Mouse (Mus musculus) gastrocnemius, adult 2 months (tissue): ENCODE data around the gene Usp54. TPM values are rescaled to one million over a fixed set of nuclear protein-coding genes. Genes with fewer than 3 reads are reported as not detected.

Experiments used
- DNase-seq: peaks from one replicate; pipeline ENCODE4 v3.0.0; 2022
- H3K27ac ChIP-seq: fragments of 200-600 bp; 2 replicates; pipeline ENCODE4 v1.8.1; 2022; ENCODE audit warnings: mild to moderate bottlenecking
- H3K4me3 ChIP-seq: fragments of 200-600 bp; 2 replicates; pipeline ENCODE4 v1.8.1; 2022; ENCODE audit warnings: mild to moderate bottlenecking, moderate library complexity
- CTCF ChIP-seq: fragments of 200-600 bp; IDR thresholded peaks from 2 replicates; pipeline ENCODE4 v1.8.1; 2022; ENCODE audit warnings: antibody characterized with exemption, mild to moderate bottlenecking, moderate library complexity
- intact Hi-C: fragments of 180-260 bp; cut with DNase I; formaldehyde crosslinking; loops from one replicate; pipeline ENCODE4 v1.15.1; 2025
- total RNA-seq, 2 experiments: library from RNA; stranded (reverse); gene quantifications; 2 replicates each; pipeline ENCODE4 v1.2.3; 2021

Usp54 gene
- total RNA-seq, 2 experiments from 2014 or later: 4.9 to 6.3 TPM

- peak overlapping the region; percentile 94 for H3K27ac ChIP-seq
- peak overlapping the region; percentile 79 for H3K4me3 ChIP-seq
- intact Hi-C loops: no loop called here
- TF ChIP-seq CTCF: no peak
- DNase-seq: no peak
Measured at GRCm38 (mm10) chr14:20663601-20664000, 22.7 kb upstream of the Usp54 start.

DNA sequence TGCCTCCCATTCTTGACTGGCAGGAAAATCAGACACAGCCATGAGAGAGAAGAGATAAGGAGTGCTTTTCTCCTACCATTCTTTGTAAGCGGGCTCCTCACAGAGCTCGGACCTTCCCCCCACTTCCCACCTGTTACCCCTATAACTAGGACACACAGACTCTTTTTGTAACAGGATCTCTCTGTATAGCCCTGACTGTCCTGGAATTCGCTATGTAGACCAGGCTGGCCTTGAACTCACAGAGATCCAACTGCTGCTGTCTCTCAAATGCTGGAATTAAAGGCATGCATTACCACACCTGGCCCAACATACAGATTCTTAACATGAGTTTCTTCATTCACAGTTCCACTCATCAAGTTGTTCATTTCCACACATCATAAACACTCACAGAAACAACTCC is 21.9 kb upstream of the Usp54 start:
- Histone ChIP-seq H3K27ac (peak overlapping the region; percentile 94), H3K4me3 (peak overlapping the region; percentile 79)
- DNase-seq: no peak
- TF ChIP-seq CTCF: no peak
- intact Hi-C loops: no loop called here

DNA sequence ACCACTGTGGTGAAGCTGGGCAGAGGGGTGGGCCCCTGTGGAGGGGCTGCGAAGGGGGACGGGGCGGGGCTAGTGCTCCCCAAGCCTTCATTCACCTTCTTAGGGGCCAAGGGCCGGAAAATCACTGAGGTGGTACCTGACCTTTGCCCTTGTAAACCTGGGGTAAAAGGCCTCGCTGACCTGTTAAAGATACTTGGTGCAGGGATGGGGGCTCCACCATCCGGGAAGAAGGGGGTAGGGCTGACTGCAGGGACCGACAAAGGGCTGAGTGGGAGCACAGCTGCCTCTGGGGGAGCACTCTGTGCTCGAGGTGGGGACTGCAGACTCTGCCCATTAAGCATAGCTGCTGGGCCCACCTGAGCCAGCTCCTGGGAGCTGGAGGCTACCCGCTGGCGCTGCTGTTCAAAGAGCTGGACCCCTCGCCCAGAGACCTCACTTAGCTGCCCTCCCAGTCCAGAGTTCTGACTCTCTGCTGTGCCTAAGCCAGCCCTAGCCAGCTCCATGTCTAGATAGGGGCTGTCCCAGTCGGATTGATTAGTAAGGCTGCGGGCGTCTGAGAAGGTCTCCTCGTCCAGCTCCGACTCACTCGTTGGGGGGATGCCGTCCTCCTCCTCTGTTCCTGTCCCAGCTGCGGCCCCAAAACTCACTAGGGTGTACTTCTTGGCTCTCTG is 20.9 kb upstream of the Usp54 start:
- peak overlapping the region; percentile 94 for H3K27ac ChIP-seq
- H3K4me3 ChIP-seq: peak overlapping the region; percentile 79
- DNase-seq: peak; percentile 53
- no peak for TF ChIP-seq CTCF
- intact Hi-C loops: no loop called here

GRCm38 (mm10) chr14:20660827-20661660 is 20.2 kb upstream of the Usp54 start:
- peak overlapping the region; percentile 94 for H3K27ac ChIP-seq
- peak; percentile 86 for TF ChIP-seq CTCF
- intact Hi-C loops: no loop called here
- peak; percentile 94 for DNase-seq
- H3K4me3 ChIP-seq: peak overlapping the region; percentile 79

GRCm38 (mm10) chr14:20659687-20660086 is 18.8 kb upstream of the Usp54 start:
- no peak for TF ChIP-seq CTCF
- intact Hi-C loops: loop anchor here (5.0 kb wide), 1 partner anchor 267 kb away; the partner anchor contains the start of gene Mrps16
- H3K4me3 ChIP-seq: no peak overlapping the region
- H3K27ac ChIP-seq: peak overlapping the region; percentile 94
- DNase-seq: no peak

- peak overlapping the region; percentile 94 for H3K27ac ChIP-seq
- no peak for DNase-seq
Measured at GRCm38 (mm10) chr14:20658902-20659301, 18.0 kb upstream of the Usp54 start.

GRCm38 (mm10) chr14:20658326-20658725 is 17.5 kb upstream of the Usp54 start:
- intact Hi-C loops: loop anchor here (1.0 to 5.0 kb wide), 2 partner anchors 82 to 266 kb away; partner anchors contain the start of gene Mrps16

More at GRCm38 (mm10) chr14:20658902-20659301, 18.0 kb upstream of the Usp54 start:
- intact Hi-C loops: loop anchor here (1.0 to 5.0 kb wide), 2 partner anchors 83 to 267 kb away; partner anchors contain the start of gene Mrps16
- no peak overlapping the region for H3K4me3 ChIP-seq
- no peak for TF ChIP-seq CTCF

GRCm38 (mm10) chr14:20656361-20656760 is 15.5 kb upstream of the Usp54 start, which contains the start of gene Myoz1:
TSS of gene Myoz1 (minus strand) at chr14:20656540.
- Histone ChIP-seq H3K27ac (peak within 1 kb of the TSS; percentile 98), H3K4me3 (peak within 1 kb of the TSS; percentile 80)
- TF ChIP-seq CTCF: no peak
- DNase-seq: peak; percentile 87
- intact Hi-C loops: loop anchor here (5.0 kb wide), 1 partner anchor 264 kb away; the partner anchor contains the start of gene Mrps16

More at GRCm38 (mm10) chr14:20658326-20658725, 17.5 kb upstream of the Usp54 start:
- no peak for DNase-seq
- peak overlapping the region; percentile 94 for H3K27ac ChIP-seq
- TF ChIP-seq CTCF: peak; percentile 80
- no peak overlapping the region for H3K4me3 ChIP-seq

DNA sequence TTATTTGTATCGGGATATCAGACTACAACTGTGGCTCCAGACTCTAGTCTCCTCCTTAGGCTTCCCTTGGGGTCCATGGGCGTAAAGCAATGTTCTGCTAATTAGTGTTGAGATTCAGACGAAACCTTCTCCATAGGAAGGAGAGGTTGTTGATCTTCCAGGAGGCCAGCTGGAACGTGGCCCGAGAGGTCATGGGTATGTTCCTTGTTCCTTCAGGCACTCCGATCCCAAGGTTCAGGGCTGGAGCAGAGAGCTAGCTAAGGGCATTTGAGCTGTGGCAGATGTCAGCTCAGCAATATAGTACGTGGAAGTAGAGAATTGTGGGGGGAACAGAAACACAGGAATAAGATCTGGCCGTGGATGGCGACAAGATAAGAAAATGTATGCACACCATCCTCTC is 14.9 kb upstream of the Usp54 start:
- intact Hi-C loops: loop anchor here (5.0 kb wide), 1 partner anchor 263 kb away; the partner anchor contains the start of gene Mrps16
- TF ChIP-seq CTCF: no peak
- DNase-seq: peak; percentile 90
- Histone ChIP-seq H3K27ac (peak overlapping the region; percentile 98), H3K4me3 (peak overlapping the region; percentile 80)

DNA sequence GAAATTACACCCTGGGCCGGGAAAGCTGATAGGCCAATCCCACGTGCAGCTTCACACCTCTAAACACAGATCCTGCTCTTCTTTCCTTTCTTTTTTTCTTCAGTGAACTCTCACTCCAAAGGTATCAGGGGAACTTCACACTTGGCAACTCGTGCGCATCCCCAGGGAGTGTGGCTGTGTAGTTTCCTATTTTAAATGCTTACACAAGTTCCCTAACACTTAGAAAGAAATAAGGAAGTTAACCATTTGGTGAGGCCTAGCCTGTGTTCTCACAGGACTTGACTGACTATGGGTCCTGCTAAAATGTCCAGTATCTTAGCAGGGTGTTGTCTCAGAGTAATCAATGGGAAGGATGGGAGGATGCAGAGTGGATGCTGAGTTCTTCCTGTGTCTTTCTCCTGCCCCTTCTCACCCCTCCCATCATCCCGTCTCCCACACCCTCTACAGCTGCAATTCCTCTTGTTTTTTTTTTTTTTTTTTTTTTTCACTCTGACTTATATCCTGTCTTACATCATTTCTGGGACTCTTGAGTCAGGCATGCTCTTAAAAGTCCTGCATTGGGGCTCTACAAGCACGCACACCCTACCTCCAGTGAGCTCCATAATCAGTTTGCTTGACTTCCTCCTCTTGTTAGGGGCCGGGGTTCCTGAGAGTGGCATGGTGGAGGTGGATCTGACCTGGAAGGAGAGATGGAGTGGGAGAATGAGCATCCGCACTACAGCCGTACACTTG is 14.0 kb upstream of the Usp54 start:
- no peak for TF ChIP-seq CTCF
- Histone ChIP-seq H3K27ac (peak overlapping the region; percentile 98), H3K4me3 (peak overlapping the region; percentile 80)
- DNase-seq: peak; percentile 56
- intact Hi-C loops: loop anchor here (5.0 kb wide), 1 partner anchor 263 kb away; the partner anchor contains the start of gene Mrps16

DNA sequence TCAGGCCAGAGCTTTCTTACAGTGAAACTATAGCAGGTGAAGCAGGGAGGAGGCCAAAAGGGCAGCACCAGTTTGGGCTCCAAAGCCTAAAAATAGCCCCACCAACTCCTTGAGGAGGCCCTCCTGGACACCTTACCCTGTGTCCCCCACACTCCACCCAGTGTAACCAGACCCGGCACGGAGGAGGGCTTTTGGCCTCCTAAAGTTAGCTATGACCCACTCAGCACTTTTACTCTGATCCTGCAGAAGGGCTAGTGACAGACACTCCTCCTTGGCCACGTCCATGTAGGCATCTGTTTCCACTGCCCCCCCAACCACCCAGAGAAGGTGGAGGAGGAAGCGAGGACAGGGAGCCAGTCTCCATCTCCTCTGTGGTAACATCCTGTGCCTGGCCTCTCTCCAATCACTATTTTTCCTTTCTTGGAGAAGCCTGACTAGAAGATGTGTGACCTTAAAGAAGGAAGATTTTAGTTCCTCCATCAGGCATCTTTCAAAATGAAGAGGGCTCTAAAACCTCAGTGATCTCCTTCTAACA is 10.9 kb upstream of the Usp54 start:
- intact Hi-C loops: no loop called here
- H3K4me3 ChIP-seq: peak overlapping the region; percentile 80
- TF ChIP-seq CTCF: no peak
- peak; percentile 90 for DNase-seq
- peak overlapping the region; percentile 98 for H3K27ac ChIP-seq

- no peak for TF ChIP-seq CTCF
- intact Hi-C loops: no loop called here
- peak; percentile 65 for DNase-seq
- H3K27ac ChIP-seq: peak overlapping the region; percentile 98
- H3K4me3 ChIP-seq: peak overlapping the region; percentile 65
Measured at GRCm38 (mm10) chr14:20651000-20651399, 10.1 kb upstream of the Usp54 start.
